Mouse (Mus musculus): ENCODE results near the gene Abracl.

Abracl gene

DNA sequence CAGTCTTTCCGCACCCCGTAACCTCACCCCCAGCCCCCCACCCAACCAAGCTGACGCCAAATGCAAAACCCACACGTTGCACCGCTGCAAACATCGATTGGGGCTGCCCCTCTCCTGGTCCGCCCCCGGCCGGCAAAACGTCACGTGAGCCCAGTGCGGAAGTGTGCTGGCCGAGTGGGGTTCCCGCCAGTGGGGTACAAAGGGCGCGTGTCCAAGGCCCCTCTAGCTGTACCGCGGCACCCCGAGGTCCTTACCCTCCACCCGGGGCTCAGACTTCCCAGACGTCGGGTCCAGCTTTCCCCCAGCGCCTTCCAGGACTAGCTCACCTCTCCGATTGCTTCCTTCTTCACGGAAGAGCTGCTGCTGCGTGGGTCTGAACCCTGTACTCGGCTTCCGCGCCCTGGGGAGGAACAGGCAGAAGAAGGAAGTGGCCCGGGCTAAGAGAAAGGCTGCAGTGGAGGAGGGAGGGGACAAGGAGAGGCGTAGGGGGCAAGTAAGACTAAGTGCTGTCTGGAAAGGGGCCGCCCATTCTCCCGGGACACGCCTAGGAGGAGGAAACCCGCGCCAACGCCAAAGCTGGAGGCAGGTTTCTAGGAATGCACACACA, at the start of gene Abracl:
Abracl (minus strand) TSS at position 548 of the 607 bp plus-strand sequence.
- peak; percentile 93 for DNase-seq (ENCODE audit: low read depth, low spot score)

DNA sequence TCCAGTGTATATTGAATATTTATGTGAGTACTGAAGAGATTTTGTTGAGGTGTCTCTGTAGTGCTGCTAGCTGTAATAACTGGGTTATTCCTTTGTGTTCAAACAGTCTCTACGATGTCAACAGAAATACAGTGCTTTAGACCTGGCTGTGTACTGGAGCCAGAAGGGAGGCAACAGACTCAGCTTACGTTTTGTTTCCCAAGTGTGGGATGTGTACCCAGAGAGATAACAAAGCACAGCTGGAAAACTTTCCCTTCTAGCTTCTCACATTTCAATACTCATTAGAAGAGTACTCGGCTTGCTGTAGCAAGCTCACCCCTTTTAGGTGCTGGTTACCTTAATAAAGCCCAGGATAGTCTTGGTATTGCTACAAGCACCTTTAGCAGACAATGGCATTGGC, 49.8 kb upstream of the Abracl start:
- DNase-seq (ENCODE audit: low read depth, low spot score), result no peak

- DNase-seq (ENCODE audit: low read depth, low spot score), result no peak
These were observed 47.5 kb upstream of the Abracl start for GRCm38 (mm10) chr10:18070616-18071015.

- no peak for DNase-seq (ENCODE audit: low read depth, low spot score)
These were observed 47.1 kb upstream of the Abracl start for GRCm38 (mm10) chr10:18070144-18070543.

DNA sequence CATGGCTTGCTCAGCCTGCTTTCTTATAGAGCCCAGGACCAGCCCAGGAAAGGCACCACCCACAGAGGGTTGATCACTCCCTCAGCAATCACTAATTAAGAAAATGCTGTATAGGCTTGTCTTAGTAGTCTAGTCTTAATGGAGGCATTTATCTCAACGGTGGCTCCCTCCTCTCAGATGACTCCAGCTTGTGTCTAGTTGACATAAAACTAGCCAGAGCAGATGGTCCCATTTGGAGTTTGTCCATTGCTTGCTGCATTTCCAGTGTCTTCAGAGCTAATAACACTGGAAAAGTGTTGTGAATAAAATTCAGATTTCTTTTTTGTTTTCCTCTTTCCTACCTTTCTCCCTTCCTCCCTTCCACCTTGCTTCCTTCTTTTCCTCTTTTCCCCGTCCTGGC, 46.5 kb upstream of the Abracl start:
- DNase-seq (ENCODE audit: low read depth, low spot score), result no peak

DNA sequence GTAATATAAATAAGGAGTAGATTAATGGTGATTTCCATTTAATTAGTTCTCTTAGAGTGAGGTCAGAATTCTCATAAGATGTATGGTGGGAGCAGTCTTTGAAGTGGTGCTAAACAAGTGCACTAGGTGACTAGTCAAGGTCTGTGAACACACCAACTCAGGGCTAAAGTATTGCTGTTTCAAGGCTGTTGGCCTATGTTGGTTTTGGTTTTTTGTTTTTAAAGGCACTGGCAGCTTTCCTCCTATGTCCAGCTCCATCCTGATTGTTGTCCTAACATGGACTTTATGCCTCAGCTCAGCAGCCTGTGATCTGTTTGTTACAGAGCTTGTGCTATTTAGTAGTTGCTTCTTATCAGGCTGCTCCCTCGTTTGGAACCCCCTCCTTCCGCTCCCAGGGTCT, 45.8 kb upstream of the Abracl start:
- no peak for DNase-seq (ENCODE audit: low read depth, low spot score)

- no peak for DNase-seq (ENCODE audit: low read depth, low spot score)
These were observed 44.8 kb upstream of the Abracl start for GRCm38 (mm10) chr10:18067761-18068446.

- DNase-seq (ENCODE audit: low read depth, low spot score), result no peak
These were observed 42.9 kb upstream of the Abracl start for GRCm38 (mm10) chr10:18066031-18066439.

- no peak for DNase-seq (ENCODE audit: low read depth, low spot score)
These were observed 41.6 kb upstream of the Abracl start for GRCm38 (mm10) chr10:18064606-18065228.

DNA sequence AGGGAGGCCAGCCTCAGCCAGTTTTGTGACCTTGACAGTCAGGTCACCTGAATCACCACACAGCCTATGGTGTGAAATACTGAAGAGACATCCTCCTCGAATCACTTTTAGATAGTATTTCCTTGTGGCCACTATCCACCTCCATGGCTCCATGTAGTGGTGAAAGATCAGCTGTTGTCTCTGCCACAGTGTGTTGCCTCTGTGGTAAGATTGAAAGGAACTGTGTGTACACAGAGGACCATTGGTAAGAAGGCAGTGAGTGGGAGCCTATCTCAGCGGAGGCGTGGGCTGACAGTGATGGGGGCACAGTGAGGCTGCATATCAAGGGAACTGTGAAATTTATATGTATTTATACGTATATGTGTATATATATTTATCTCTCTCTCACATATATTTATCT, 38.4 kb upstream of the Abracl start:
- DNase-seq (ENCODE audit: low read depth, low spot score), result no peak

GRCm38 (mm10) chr10:18060778-18061177, 37.7 kb upstream of the Abracl start:
- no peak for DNase-seq (ENCODE audit: low read depth, low spot score)

GRCm38 (mm10) chr10:18059807-18060206, 36.7 kb upstream of the Abracl start:
- no peak for DNase-seq (ENCODE audit: low read depth, low spot score)

GRCm38 (mm10) chr10:18058681-18059338, 35.7 kb upstream of the Abracl start:
- no peak for DNase-seq (ENCODE audit: low read depth, low spot score)

- DNase-seq (ENCODE audit: low read depth, low spot score), result no peak
These were observed 33.3 kb upstream of the Abracl start for GRCm38 (mm10) chr10:18056391-18056745.

DNA sequence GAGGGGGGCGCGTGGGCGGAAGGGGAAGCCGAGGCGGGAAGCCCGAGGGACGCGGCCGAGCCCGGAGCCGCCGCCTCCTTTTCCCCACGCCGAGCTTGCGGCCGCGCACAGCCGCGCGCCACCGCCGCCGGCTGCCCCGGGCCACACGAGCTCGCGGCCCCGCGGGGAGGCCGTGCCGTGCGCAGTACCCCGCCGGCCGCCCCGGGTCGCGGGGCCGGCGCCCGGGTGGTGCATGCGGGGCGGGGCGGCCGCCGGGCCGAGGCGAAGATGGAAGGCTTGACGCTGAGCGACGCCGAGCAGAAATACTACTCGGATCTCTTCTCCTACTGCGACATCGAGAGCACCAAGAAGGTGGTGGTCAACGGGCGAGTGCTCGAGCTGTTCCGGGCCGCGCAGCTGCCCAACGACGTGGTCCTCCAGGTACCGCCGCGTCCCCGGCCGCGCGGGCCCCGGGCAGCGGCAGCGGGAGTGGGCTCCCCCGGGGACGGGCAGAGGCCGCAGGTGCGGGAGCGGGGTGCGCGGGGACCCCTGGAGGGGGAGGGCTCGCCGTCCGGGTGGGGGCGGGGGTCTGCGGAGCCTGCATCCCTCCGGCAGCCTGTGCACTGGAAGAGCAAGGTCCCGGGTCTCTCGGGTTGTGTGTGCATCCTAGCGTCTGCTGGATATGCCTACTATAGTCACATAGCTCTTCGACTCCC, 32.8 kb upstream of the Abracl start, which contains the start of gene Reps1:
Reps1 (plus strand) TSS at position 166 of the 695 bp plus-strand sequence.
- DNase-seq (ENCODE audit: low read depth, low spot score), result peak; percentile 50

DNA sequence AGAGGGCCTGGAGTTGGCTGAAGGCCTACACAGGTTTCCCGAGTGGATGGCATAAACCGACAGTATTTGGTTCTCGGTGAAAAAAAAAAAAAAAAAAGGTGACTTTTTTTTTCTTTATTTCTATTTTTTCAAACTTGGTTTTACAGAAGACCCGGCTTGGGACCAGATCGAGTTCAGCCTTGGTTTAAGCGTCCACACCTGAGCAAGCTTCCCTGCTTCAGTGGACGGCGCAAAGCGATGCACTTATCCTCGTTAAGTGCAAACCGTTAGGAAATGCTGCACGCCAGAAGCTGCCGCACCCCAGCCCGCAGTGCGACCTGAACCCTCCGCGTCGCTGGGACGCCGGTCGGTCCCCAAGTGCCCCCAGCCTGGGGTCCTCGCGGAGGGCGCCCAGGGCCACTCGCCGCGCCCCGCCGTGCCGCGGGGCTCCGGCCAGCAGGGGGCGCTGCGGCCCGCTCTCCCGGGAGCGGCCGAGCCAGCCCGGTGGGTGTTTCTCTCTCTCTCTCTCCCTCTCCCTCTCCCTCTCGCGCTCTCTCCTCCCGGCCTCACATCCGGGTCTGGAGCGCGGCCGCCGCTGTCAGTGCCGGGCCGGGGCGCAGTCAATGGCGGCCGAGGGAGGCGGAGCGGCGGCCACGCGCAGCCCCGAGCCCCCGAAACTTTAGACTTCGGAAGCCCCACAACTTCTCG, 32.1 kb upstream of the Abracl start:
- peak; percentile 91 for DNase-seq (ENCODE audit: low read depth, low spot score)

DNA sequence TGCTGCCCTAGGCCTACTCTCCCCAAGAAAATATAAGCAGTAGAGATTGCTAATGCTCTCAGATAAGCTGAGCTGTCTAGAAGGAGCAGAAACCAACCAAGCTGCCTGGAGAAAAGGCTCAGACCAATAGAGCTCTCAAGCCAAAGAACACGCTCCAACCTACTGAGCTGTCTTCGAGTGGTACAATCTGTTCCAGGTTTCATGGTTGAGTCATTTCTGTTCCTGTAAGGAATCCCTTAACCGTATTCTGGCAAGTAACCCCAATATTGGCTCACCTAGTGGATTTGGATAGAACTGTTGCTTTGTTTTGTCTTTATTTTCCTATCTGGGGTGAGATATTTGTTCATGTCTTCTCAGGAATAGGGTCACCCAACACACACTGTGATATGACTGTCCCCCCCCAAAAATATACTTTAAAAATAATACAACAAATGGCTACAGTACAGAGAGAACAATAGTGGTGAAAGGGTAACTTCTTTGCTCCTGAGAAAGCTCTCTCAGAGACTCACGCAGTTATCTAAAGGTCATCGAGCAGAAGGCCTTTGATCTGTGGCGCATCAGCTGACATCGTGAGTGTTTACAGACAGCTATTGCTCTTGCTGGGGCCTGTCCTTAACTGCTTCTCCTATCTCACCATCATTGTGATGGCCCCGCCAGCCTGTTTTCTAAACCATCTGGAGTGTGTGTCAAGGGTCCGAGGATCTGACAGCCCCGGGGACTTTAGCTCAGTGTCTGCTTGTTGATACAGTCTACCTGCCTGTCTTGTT, 24.5 kb upstream of the Abracl start:
- no peak for DNase-seq (ENCODE audit: low read depth, low spot score)

- DNase-seq (ENCODE audit: low read depth, low spot score), result no peak
These were observed 23.3 kb upstream of the Abracl start for GRCm38 (mm10) chr10:18046380-18046779.

DNA sequence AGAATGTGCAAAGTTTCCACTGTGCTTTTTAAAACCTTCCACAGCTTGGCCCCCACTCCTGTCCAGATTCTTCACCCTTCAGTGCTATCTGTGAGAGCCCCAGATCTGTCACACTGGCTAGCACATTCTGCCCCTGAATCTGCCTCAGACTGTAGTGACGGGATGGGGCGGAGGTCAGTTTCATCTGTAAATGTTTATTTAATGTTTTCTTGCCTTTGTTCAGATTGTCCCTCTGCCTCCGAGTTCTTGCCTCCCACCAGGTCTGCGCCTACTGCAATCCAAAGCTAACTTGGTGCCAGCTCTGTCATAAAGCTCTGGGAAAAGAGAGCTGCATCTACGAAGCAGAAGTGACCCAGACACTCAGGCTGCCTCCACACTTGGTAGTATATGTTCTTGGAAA, 13.8 kb upstream of the Abracl start:
- no peak for DNase-seq (ENCODE audit: low read depth, low spot score)

DNA sequence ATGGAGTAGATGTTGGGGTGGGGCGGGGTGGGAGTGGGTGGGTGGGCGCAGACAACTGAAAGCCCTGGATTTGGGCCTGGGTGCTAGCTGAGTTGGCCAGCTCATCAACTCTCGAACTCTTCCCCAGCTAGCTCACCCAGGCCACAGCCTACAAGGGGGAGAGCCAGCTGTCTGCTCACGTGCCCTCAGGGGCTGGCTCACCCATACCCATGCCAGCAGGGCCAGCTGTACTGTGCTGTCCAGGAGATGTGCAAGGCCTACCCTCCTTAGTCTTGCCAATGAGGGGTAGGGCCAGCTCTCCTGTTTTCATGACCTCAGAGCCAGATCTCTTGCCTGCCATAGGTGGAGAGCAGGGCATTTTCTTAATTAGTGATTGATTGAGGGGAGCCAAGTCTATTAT, 11.3 kb upstream of the Abracl start:
- DNase-seq (ENCODE audit: low read depth, low spot score), result no peak

DNA sequence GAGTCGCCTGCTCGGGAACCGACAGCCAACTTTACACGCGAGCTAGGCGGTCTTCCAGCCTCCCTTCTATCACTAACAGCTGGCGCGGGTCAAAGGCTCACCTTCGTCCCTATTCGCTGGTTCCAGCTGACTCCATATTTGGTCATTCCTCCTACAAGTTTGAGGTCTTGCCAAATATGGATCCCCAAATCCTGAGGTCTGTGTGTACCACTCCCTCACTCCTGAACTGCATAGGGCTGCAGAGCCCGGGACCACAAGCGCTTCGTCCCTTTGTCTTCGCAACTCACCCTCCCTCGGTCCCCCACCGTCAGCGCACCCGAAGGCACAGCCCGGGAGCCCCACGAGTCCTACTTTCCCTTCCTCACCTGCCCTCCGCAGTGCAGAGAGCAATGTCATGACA, 776 bp downstream of the Abracl start:
- DNase-seq (ENCODE audit: low read depth, low spot score), result peak; percentile 59

Measured in ZHBTc4 (cell line).